Mouse (Mus musculus): ENCODE measurements around the gene Otud3. TPM values are rescaled to one million over a fixed set of nuclear protein-coding genes. Genes with fewer than 3 reads are reported as not detected.

The Otud3 gene
- 10.7 TPM for polyA plus RNA-seq (2014; fragmentation: Illumina TruSeq; extraction: RNeasy Lipid Tissue Mini Kit (QIAGEN cat#74804); ENCODE audit: low read depth, low replicate concordance)

GRCm38 (mm10) chr4:138913797-138914196 is at the start of gene Otud3:
TSS of gene Otud3 (minus strand) at chr4:138913945.

GRCm38 (mm10) chr4:138877731-138878130 is 36.0 kb downstream of the Otud3 start, which contains the start of gene Pla2g2e:
TSS of gene Pla2g2e (plus strand) at chr4:138877942.

GRCm38 (mm10) chr4:138873864-138874263 is 39.9 kb downstream of the Otud3 start, which contains the start of gene Gm13030:
TSS of gene Gm13030 (minus strand) at chr4:138873964.

GRCm38 (mm10) chr4:138863344-138863998 is 50.3 kb downstream of the Otud3 start, which contains the start of gene Pla2g5:
TSS of gene Pla2g5 (minus strand) at chr4:138863482.

Other genes starting within 250 kb of the Otud3 start
- gene Pla2g2c, start 189.2 kb downstream of the Otud3 start, polyA plus RNA-seq (2014; fragmentation: Illumina TruSeq; extraction: RNeasy Lipid Tissue Mini Kit (QIAGEN cat#74804); ENCODE audit: low read depth, low replicate concordance) = 0.73 TPM
- gene Ubxn10, start 176.8 kb downstream of the Otud3 start, polyA plus RNA-seq (2014; fragmentation: Illumina TruSeq; extraction: RNeasy Lipid Tissue Mini Kit (QIAGEN cat#74804); ENCODE audit: low read depth, low replicate concordance) = 6.7 TPM
- not detected for gene Pla2g2f, start 156.3 kb downstream of the Otud3 start, polyA plus RNA-seq (2014; fragmentation: Illumina TruSeq; extraction: RNeasy Lipid Tissue Mini Kit (QIAGEN cat#74804); ENCODE audit: low read depth, low replicate concordance)
- gene Pla2g2d, start 138.2 kb downstream of the Otud3 start, polyA plus RNA-seq (2014; fragmentation: Illumina TruSeq; extraction: RNeasy Lipid Tissue Mini Kit (QIAGEN cat#74804); ENCODE audit: low read depth, low replicate concordance) = 1.5 TPM
- 38.6 TPM for gene Pla2g5, start 50.5 kb downstream of the Otud3 start, polyA plus RNA-seq (2014; fragmentation: Illumina TruSeq; extraction: RNeasy Lipid Tissue Mini Kit (QIAGEN cat#74804); ENCODE audit: low read depth, low replicate concordance)
- not detected for gene Gm13030, start 40.0 kb downstream of the Otud3 start, polyA plus RNA-seq (2014; fragmentation: Illumina TruSeq; extraction: RNeasy Lipid Tissue Mini Kit (QIAGEN cat#74804); ENCODE audit: low read depth, low replicate concordance)
- not detected for gene Pla2g2e, start 36.0 kb downstream of the Otud3 start, polyA plus RNA-seq (2014; fragmentation: Illumina TruSeq; extraction: RNeasy Lipid Tissue Mini Kit (QIAGEN cat#74804); ENCODE audit: low read depth, low replicate concordance)
- gene Rnf186, start 53.2 kb upstream of the Otud3 start, polyA plus RNA-seq (2014; fragmentation: Illumina TruSeq; extraction: RNeasy Lipid Tissue Mini Kit (QIAGEN cat#74804); ENCODE audit: low read depth, low replicate concordance) = not detected
- gene Tmco4, start 58.9 kb upstream of the Otud3 start, polyA plus RNA-seq (2014; fragmentation: Illumina TruSeq; extraction: RNeasy Lipid Tissue Mini Kit (QIAGEN cat#74804); ENCODE audit: low read depth, low replicate concordance) = 9.3 TPM
- not detected for gene Htr6, start 161.6 kb upstream of the Otud3 start, polyA plus RNA-seq (2014; fragmentation: Illumina TruSeq; extraction: RNeasy Lipid Tissue Mini Kit (QIAGEN cat#74804); ENCODE audit: low read depth, low replicate concordance)
- 22.9 TPM for gene Nbl1, start 179.0 kb upstream of the Otud3 start, polyA plus RNA-seq (2014; fragmentation: Illumina TruSeq; extraction: RNeasy Lipid Tissue Mini Kit (QIAGEN cat#74804); ENCODE audit: low read depth, low replicate concordance)
- gene Minos1, start 217.2 kb upstream of the Otud3 start, polyA plus RNA-seq (2014; fragmentation: Illumina TruSeq; extraction: RNeasy Lipid Tissue Mini Kit (QIAGEN cat#74804); ENCODE audit: low read depth, low replicate concordance) = 521 TPM